Mouse (Mus musculus): ENCODE measurements around the gene Wdr86. TPM values are rescaled to one million over a fixed set of nuclear protein-coding genes. Genes with fewer than 3 reads are reported as not detected.
"Not testable (repeated sequence)": the region's sequence is repeated elsewhere in the genome, so short reads cannot be mapped to it uniquely, and the experiment has no call there.

The Wdr86 gene
- not detected for total RNA-seq (2021)
- long read RNA-seq, experiment 1, result 0 reads
- long read RNA-seq, experiment 2, result 0 reads

- DNase-seq, result no peak
- no peak for TF ChIP-seq CTCF (IDR thresholded peaks at IDR 0.05)
- Histone ChIP-seq H3K4me3 (peak within 1 kb of the TSS; percentile 64), H3K27ac (no peak within 1 kb of the TSS)
- intact Hi-C loops (cut with DNase I), result no loop called here
Measured at GRCm38 (mm10) chr5:24730488-24730871, at the start of gene Wdr86. TSS of gene Wdr86 (minus strand) at chr5:24730727.

GRCm38 (mm10) chr5:24779881-24780512 is 49.5 kb upstream of the Wdr86 start:
- intact Hi-C loops (cut with DNase I), result loop anchor here (1.0 kb wide), 1 partner anchor 106 kb away; no protein-coding TSS in a partner anchor
- Histone ChIP-seq H3K4me3 (no peak overlapping the region), H3K27ac (no peak overlapping the region)
- no peak for DNase-seq
- TF ChIP-seq CTCF (IDR thresholded peaks at IDR 0.05), result peak; percentile 82

- no peak for DNase-seq
- TF ChIP-seq CTCF (IDR thresholded peaks at IDR 0.05), result no peak
- intact Hi-C loops (cut with DNase I), result no loop called here
- no peak overlapping the region for H3K4me3 ChIP-seq
- H3K27ac ChIP-seq, result no peak overlapping the region
Measured at GRCm38 (mm10) chr5:24779321-24779720, 48.8 kb upstream of the Wdr86 start.

GRCm38 (mm10) chr5:24778843-24779140 is 48.3 kb upstream of the Wdr86 start:
- intact Hi-C loops (cut with DNase I), result no loop called here
- no peak overlapping the region for H3K4me3 ChIP-seq
- no peak overlapping the region for H3K27ac ChIP-seq
- DNase-seq, result no peak
- TF ChIP-seq CTCF (IDR thresholded peaks at IDR 0.05), result no peak

- H3K4me3 ChIP-seq, result no peak overlapping the region
- DNase-seq, result no peak
- no peak for TF ChIP-seq CTCF (IDR thresholded peaks at IDR 0.05)
- no peak overlapping the region for H3K27ac ChIP-seq
- intact Hi-C loops (cut with DNase I), result no loop called here
Measured at GRCm38 (mm10) chr5:24778082-24778842, 47.7 kb upstream of the Wdr86 start.

- intact Hi-C loops (cut with DNase I), result no loop called here
- Histone ChIP-seq H3K27ac (no peak overlapping the region), H3K4me3 (no peak overlapping the region)
- no peak for TF ChIP-seq CTCF (IDR thresholded peaks at IDR 0.05)
- DNase-seq, result no peak
Measured at GRCm38 (mm10) chr5:24776681-24777080, 46.2 kb upstream of the Wdr86 start.

GRCm38 (mm10) chr5:24774549-24774948 is 44.0 kb upstream of the Wdr86 start:
- DNase-seq; H3K4me3 ChIP-seq; H3K27ac ChIP-seq; intact Hi-C loops (cut with DNase I): not testable (repeated sequence)

GRCm38 (mm10) chr5:24757816-24758215 is 27.3 kb upstream of the Wdr86 start, which contains the start of gene Crygn:
TSS of gene Crygn (minus strand) at chr5:24758008.
- H3K27ac ChIP-seq, result no peak within 1 kb of the TSS
- H3K4me3 ChIP-seq, result no peak within 1 kb of the TSS
- no peak for DNase-seq
- intact Hi-C loops (cut with DNase I), result no loop called here
- no peak for TF ChIP-seq CTCF (IDR thresholded peaks at IDR 0.05)

GRCm38 (mm10) chr5:24756931-24757330 is 26.4 kb upstream of the Wdr86 start:
- Histone ChIP-seq H3K4me3 (no peak overlapping the region), H3K27ac (no peak overlapping the region)
- TF ChIP-seq CTCF (IDR thresholded peaks at IDR 0.05), result no peak
- DNase-seq, result no peak
- intact Hi-C loops (cut with DNase I), result no loop called here

GRCm38 (mm10) chr5:24752175-24752498 is 21.6 kb upstream of the Wdr86 start:
- intact Hi-C loops (cut with DNase I), result no loop called here
- H3K4me3 ChIP-seq, result peak overlapping the region; percentile 81
- no peak for DNase-seq
- no peak for TF ChIP-seq CTCF (IDR thresholded peaks at IDR 0.05)
- peak overlapping the region; percentile 95 for H3K27ac ChIP-seq

- TF ChIP-seq CTCF (IDR thresholded peaks at IDR 0.05), result no peak
Measured at GRCm38 (mm10) chr5:24751305-24752174, 21.0 kb upstream of the Wdr86 start.

GRCm38 (mm10) chr5:24750321-24751304 is 20.1 kb upstream of the Wdr86 start:
- peak overlapping the region; percentile 95 for H3K27ac ChIP-seq
- intact Hi-C loops (cut with DNase I), result loop anchor here (1.0 to 2.0 kb wide), 2 partner anchors 65 to 74 kb away; partner anchors contain the start of gene Nub1
- TF ChIP-seq CTCF (IDR thresholded peaks at IDR 0.05), result peak; percentile 76
- H3K4me3 ChIP-seq, result peak overlapping the region; percentile 81
- DNase-seq, result peak; percentile 92

More at GRCm38 (mm10) chr5:24751305-24752174, 21.0 kb upstream of the Wdr86 start:
- intact Hi-C loops (cut with DNase I), result loop anchor here (2.0 kb wide), 1 partner anchor 75 kb away; no protein-coding TSS in a partner anchor
- DNase-seq, result peak; percentile 67
- H3K27ac ChIP-seq, result peak overlapping the region; percentile 95
- peak overlapping the region; percentile 81 for H3K4me3 ChIP-seq

Data from gastrocnemius, adult 2 months (tissue).